Mouse (Mus musculus): ENCODE results near the gene Igdcc3.

GRCm38 (mm10) chr9:65200606-65201005, 59.6 kb downstream of the Igdcc3 start:
- TF ChIP-seq GATA1 (IDR thresholded peaks at IDR 0.05; ENCODE audit: low read length), result no peak
- no peak for TF ChIP-seq TAL1 (IDR thresholded peaks at IDR 0.05; ENCODE audit: low read length)

Measured in erythroblast, embryonic 14.5 days (primary cell).